Mouse (Mus musculus) liver, adult 2 months (tissue): ENCODE data around the gene Dlg2. TPM values are rescaled to one million over a fixed set of nuclear protein-coding genes. Genes with fewer than 3 reads are reported as not detected.

Experiments
- DNase-seq: peaks from one replicate; pipeline ENCODE4 v3.0.0-alpha.2; 2011; ENCODE audit warnings: low read depth, low spot score; ENCODE audit errors: extremely low read depth
- H3K27ac ChIP-seq: fragments of 200-500 bp; replicated peaks from 2 replicates; pipeline ENCODE4 v1.5.1; 2012; ENCODE audit warnings: low read depth, mild to moderate bottlenecking, control low read depth, inconsistent platforms, low read length; ENCODE audit not compliant: insufficient read depth
- H3K27me3 ChIP-seq: fragments of 200-500 bp; 2 replicates; pipeline ENCODE4 v1.6.1; 2012; ENCODE audit warnings: mild to moderate bottlenecking, moderate library complexity, low read length, inconsistent platforms; ENCODE audit not compliant: control insufficient read depth, insufficient read depth
- H3K36me3 ChIP-seq: fragments of 200-500 bp; 2 replicates; pipeline ENCODE4 v1.6.1; 2012; ENCODE audit warnings: low read length, inconsistent platforms; ENCODE audit not compliant: control insufficient read depth, insufficient read depth
- H3K4me1 ChIP-seq: fragments of 200-500 bp; 2 replicates; pipeline ENCODE4 v1.6.1; 2011; ENCODE audit warnings: low read length; ENCODE audit not compliant: control insufficient read depth, insufficient read depth
- H3K4me3 ChIP-seq: fragments of 200-500 bp; 2 replicates; pipeline ENCODE4 v1.5.1; 2011; ENCODE audit warnings: low read depth, mild to moderate bottlenecking, control low read depth, low read length, moderate library complexity; ENCODE audit not compliant: insufficient read depth
- H3K79me2 ChIP-seq: fragments of 200-500 bp; 2 replicates; pipeline ENCODE4 v1.6.1; 2012; ENCODE audit warnings: inconsistent platforms, mild to moderate bottlenecking, low read length, moderate library complexity; ENCODE audit not compliant: control insufficient read depth, insufficient read depth
- H3K9ac ChIP-seq: fragments of 200-500 bp; 2 replicates; pipeline ENCODE4 v1.6.1; 2012; ENCODE audit warnings: low read depth, mild to moderate bottlenecking, control low read depth, inconsistent platforms, low read length
- CTCF ChIP-seq: fragments of 200-500 bp; IDR thresholded peaks from 2 replicates; pipeline ENCODE4 v1.5.1; 2011; ENCODE audit warnings: low read depth, low read length, control low read depth
- POLR2A ChIP-seq: fragments of 200-500 bp; IDR thresholded peaks from 2 replicates; pipeline ENCODE4 v1.6.1; 2011; ENCODE audit warnings: low read length, control low read depth; ENCODE audit not compliant: insufficient read depth; ENCODE audit errors: extremely low read depth
- WGBS: fragments of 180-500 bp; shearing (Covaris S2); methylation state at CpG from one replicate; pipeline ENCODE4 v1.1.7; 2018; 5-methylcytosine and 5-hydroxymethylcytosine counted together
- polyA plus RNA-seq: library from polyadenylated mRNA; depleted of rRNA; stranded (reverse); fragments of >200 nt; gene quantifications from 2 replicates; pipeline ENCODE4 v1.2.3, GENCODE M21; 2012
- total RNA-seq: library from RNA; depleted of rRNA; stranded (reverse); fragments of >200 nt; gene quantifications from 2 replicates; pipeline ENCODE4 v1.2.3, GENCODE M21; 2014

Gene Dlg2
- total and polyA plus RNA-seq, 2 experiments: 0.65 TPM; not detected in 1

GRCm38 (mm10) chr7:90977241-90977640 lies 500.8 kb downstream of the Dlg2 start:
- Histone ChIP-seq H3K79me2 (no peaks in the 10 kb centered on the region), H3K9ac (no peak overlapping the region), H3K27me3 (no peaks in the 10 kb centered on the region), H3K4me3 (no peak overlapping the region), H3K27ac (no peak overlapping the region), H3K36me3 (no peaks in the 10 kb centered on the region), H3K4me1 (no peaks in the 10 kb centered on the region)
- TF ChIP-seq POLR2A (no peak), CTCF (no peak)
- DNase-seq: no peak

- no peaks in the 10 kb centered on the region for H3K79me2 ChIP-seq
- no peaks in the 10 kb centered on the region for H3K36me3 ChIP-seq
- H3K27ac ChIP-seq: no peak overlapping the region
- H3K9ac ChIP-seq: no peak overlapping the region
- TF ChIP-seq CTCF (no peak), POLR2A (no peak)
- no peaks in the 10 kb centered on the region for H3K4me1 ChIP-seq
- no peak for DNase-seq
- H3K4me3 ChIP-seq: no peak overlapping the region
- H3K27me3 ChIP-seq: no peaks in the 10 kb centered on the region
Measured at GRCm38 (mm10) chr7:90982069-90982468, 505.6 kb downstream of the Dlg2 start.

DNA sequence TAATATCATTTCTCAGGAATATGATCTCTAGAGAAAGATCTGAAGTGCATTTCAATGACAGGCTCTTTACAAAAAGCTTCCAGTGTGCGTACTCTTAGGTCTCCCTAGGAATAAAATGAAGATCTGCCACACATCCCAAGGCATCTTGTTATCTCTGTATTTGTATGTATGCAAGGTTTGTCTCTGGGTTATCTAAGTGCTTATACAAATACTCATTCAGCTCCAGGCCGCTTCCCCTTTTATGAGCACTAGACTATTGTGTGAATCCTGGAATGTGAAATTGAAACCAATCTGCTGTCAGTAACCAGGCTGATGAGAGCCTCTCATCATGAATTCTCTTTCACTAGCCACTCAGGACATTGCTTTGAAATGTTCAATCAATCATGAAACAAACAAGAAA lies 534.2 kb downstream of the Dlg2 start:
- Histone ChIP-seq H3K79me2 (no peaks in the 10 kb centered on the region), H3K4me3 (no peak overlapping the region), H3K27me3 (no peaks in the 10 kb centered on the region), H3K9ac (no peak overlapping the region), H3K27ac (no peak overlapping the region), H3K36me3 (no peaks in the 10 kb centered on the region), H3K4me1 (no peaks in the 10 kb centered on the region)
- no peak for TF ChIP-seq POLR2A
- no peak for TF ChIP-seq CTCF
- 64% methylated on average over 2 of the region's 2 CpGs for WGBS
- DNase-seq: no peak

GRCm38 (mm10) chr7:91044998-91045741 lies 568.7 kb downstream of the Dlg2 start:
- no peak for DNase-seq
- no peak overlapping the region for H3K9ac ChIP-seq
- H3K36me3 ChIP-seq: no peaks in the 10 kb centered on the region
- H3K4me3 ChIP-seq: no peak overlapping the region
- H3K79me2 ChIP-seq: no peaks in the 10 kb centered on the region
- H3K27me3 ChIP-seq: no peaks in the 10 kb centered on the region
- no peak for TF ChIP-seq CTCF
- TF ChIP-seq POLR2A: no peak
- 84% methylated on average over 4 of the region's 4 CpGs for WGBS
- no peaks in the 10 kb centered on the region for H3K4me1 ChIP-seq
- H3K27ac ChIP-seq: no peak overlapping the region

DNA sequence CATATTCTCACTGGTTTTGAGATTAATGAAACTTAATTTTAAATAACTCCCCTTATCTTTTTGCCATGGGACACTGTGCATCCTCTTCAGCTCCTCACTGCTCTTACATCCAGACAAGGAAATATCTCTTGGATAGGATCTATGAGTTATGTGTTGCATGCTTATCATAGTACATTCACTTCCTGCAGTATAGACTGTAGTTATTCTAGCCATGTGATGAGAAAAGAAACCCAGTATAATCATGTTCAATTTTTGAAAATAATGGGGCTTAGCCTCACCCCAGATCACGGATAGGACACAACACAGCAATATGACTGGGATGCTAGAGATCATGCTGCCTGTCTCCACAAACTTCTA lies 569.2 kb downstream of the Dlg2 start:
- no peak overlapping the region for H3K9ac ChIP-seq
- H3K4me1 ChIP-seq: no peaks in the 10 kb centered on the region
- H3K27ac ChIP-seq: no peak overlapping the region
- H3K27me3 ChIP-seq: no peaks in the 10 kb centered on the region
- TF ChIP-seq POLR2A (no peak), CTCF (no peak)
- DNase-seq: no peak
- H3K36me3 ChIP-seq: no peaks in the 10 kb centered on the region
- no peaks in the 10 kb centered on the region for H3K79me2 ChIP-seq
- WGBS: 85% methylated on average over 1 of the region's 1 CpGs
- H3K4me3 ChIP-seq: no peak overlapping the region

DNA sequence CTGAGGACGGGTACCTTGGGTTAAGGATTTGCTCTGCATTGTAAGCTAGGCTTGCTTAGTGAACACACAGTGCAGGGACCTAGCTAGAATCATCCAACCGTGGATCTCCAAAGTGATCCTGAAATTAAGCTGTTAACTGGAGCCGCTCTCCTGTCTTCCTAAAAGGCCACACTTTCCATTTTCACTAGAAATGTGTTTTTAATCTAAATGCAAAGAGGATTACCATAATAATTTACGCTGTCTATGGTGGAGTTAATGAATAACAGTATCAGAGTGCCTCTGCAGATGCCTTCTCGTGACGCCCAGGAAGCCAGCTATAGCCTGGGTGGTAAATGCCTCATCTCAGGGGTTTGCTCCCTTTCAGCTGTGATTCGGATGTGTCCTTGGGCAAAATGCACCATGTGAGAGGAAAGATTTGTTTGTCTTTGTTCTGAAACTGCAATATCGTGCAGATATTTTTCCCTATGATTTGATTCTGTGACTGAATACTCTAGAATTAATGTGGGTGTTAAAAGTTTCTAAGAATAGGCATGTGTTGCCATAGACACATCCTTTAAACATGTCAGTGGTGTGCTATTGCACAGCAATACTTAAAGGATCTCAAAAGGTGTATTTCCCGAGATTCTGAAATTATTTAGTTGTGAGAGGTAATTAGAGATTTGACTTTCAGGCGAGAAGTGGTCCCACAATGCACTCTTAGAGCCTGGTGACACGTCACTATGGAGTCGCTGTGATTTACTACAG lies 587.0 kb downstream of the Dlg2 start:
- 66% methylated on average over 12 of the region's 12 CpGs for WGBS
- no peaks in the 10 kb centered on the region for H3K36me3 ChIP-seq

More for the DNA sequence above, 587.0 kb downstream of the Dlg2 start:
- Histone ChIP-seq H3K4me1 (no peaks in the 10 kb centered on the region), H3K4me3 (no peak overlapping the region), H3K27ac (no peak overlapping the region), H3K79me2 (no peaks in the 10 kb centered on the region), H3K27me3 (no peaks in the 10 kb centered on the region), H3K9ac (no peak overlapping the region)
- DNase-seq: no peak
- no peak for TF ChIP-seq CTCF
- TF ChIP-seq POLR2A: no peak
